9 mouse cellular contexts compared by ENCODE assay signal in the genomic region with DNA sequence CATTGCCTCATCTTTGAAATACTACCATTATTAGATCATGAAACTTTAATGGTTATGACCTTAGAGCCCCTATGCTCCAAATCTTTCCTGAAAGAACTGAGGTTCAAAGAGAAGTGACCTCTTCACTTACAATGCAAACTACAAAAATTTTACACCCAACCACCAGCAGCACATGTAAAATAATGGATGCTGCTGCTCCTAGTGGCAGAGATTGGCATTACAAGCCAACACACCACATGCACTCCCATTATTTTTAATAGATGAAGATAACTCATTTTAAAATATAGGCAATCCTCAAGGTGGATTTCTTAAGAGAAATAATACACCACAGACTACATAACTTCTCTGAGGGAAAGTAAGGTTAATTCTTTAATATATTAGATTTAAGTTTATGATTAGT. TPM values are rescaled to one million over a fixed set of nuclear protein-coding genes. Genes with fewer than 3 reads are reported as not detected.
DNase-seq lines count a peak whose midpoint lies in the region; ATAC-seq and TF ChIP-seq lines count a peak whose summit lies in the region.
"Had no signal": no experiment of that assay in that cellular context is flagged by ENCODE, and none has a peak within 500 bp of the region (broad histone marks: within the 10 kb centered on the region; RNA-seq: fewer than 3 reads in every experiment).

No protein-coding gene starts in this region.

- DNase-seq in heart, adult 2 months, result peak; percentile 21 to 46
- no peak for DNase-seq in heart, postnatal 25 days (ENCODE audit: low spot score)
- peak; percentile 4 to 39 for DNase-seq in urinary bladder, adult 18-20 months (ENCODE audit: low spot score in 2 of 2)
- no peak for DNase-seq in urinary bladder, postnatal 4 days (ENCODE audit: low spot score in 2 of 2)
- DNase-seq in cerebellum, adult 9-10 months, result peak; percentile 70
- peak; percentile 23 for DNase-seq in kidney, postnatal 0 days (ENCODE audit: low spot score)
- DNase-seq in lung, postnatal 14 days, result peak; percentile 66
- peak; percentile 15 to 40 for DNase-seq in urinary bladder, postnatal 36 days (ENCODE audit: low spot score in 2 of 2)

- H3K27me3 ChIP-seq in heart, adult 2 months (ENCODE audit: control insufficient read depth, insufficient read depth, low read length), result no peaks in the 10 kb centered on the region
- no peaks in the 10 kb centered on the region for H3K27me3 ChIP-seq in kidney, postnatal 0 days (ENCODE audit: insufficient read depth, low read length)

- H3K27ac ChIP-seq in heart, adult 2 months, result no peak overlapping the region
- H3K27ac ChIP-seq in kidney, postnatal 0 days, result no peak overlapping the region

- H3K9me3 ChIP-seq in kidney, postnatal 0 days (replicated peaks; ENCODE audit: low read length), result no peaks in the 10 kb centered on the region

- intact Hi-C loops in heart, adult 2 months (cut with DNase I), result loop anchor here (5.0 kb wide), 1 partner anchor 473 kb away; no protein-coding TSS in a partner anchor
- intact Hi-C loops in heart, postnatal 25 days (cut with DNase I), result no loop called here

- no peaks in the 10 kb centered on the region for H3K36me3 ChIP-seq in heart, adult 2 months (ENCODE audit: control insufficient read depth, insufficient read depth, low read length)
- no peaks in the 10 kb centered on the region for H3K36me3 ChIP-seq in kidney, postnatal 0 days (ENCODE audit: insufficient read depth, low read length)

- no peak for TF ChIP-seq EP300 in heart, adult 2 months (IDR thresholded peaks at IDR 0.05; ENCODE audit: insufficient read depth, low read depth, low read length)

- no peak for TF ChIP-seq POLR2A in heart, adult 2 months (IDR thresholded peaks at IDR 0.05; ENCODE audit: insufficient read depth, low read depth, low read length)

- H3K4me1 ChIP-seq in heart, adult 2 months (ENCODE audit: control insufficient read depth, insufficient read depth, low read length), result no peaks in the 10 kb centered on the region
- no peaks in the 10 kb centered on the region for H3K4me1 ChIP-seq in kidney, postnatal 0 days (replicated peaks; ENCODE audit: insufficient read depth, low read length)

- H3K79me2 ChIP-seq in heart, adult 2 months (replicated peaks; ENCODE audit: control insufficient read depth, insufficient read depth, low read length), result no peaks in the 10 kb centered on the region

- no peak overlapping the region for H3K4me3 ChIP-seq in heart, adult 2 months
- no peak overlapping the region for H3K4me3 ChIP-seq in kidney, postnatal 0 days (replicated peaks; ENCODE audit: low read depth, low read length)

- ATAC-seq in kidney, postnatal 0 days (replicated peaks; ENCODE audit: low FRiP score, low read depth), result no peak

- no peak overlapping the region for H3K4me2 ChIP-seq in kidney, postnatal 0 days (ENCODE audit: low read length)

- peak; percentile 98 for TF ChIP-seq CTCF in heart, adult 2 months (IDR thresholded peaks at IDR 0.05)
- peak; percentile 78 for TF ChIP-seq CTCF in kidney, postnatal 0 days (IDR thresholded peaks at IDR 0.05; ENCODE audit: low read depth)

- H3K9ac ChIP-seq in heart, adult 2 months (ENCODE audit: low read depth, low read length), result no peak overlapping the region
- H3K9ac ChIP-seq in kidney, postnatal 0 days (ENCODE audit: low read depth, low read length), result no peak overlapping the region

RNA-seq across cellular contexts. Expression of a gene that starts 31.2 kb away (rescaled TPM):
- total RNA-seq in heart, adult 2 months (2021), result 10 to 100 TPM; 49.8 to 54.1 TPM
- polyA plus RNA-seq in heart, adult 2 months (2012; rRNA removed), result 30.1 and 41.6 TPM in 2 replicates
- total RNA-seq in heart, postnatal 25 days (2021), result 10 to 100 TPM; 55.0 to 57.9 TPM
- polyA plus RNA-seq in kidney, postnatal 0 days (2015; fragmentation: Nextera tagmentation; extraction: Ambion mirVana), result 37.5 and 39.3 TPM in 2 replicates

RNA-seq across cellular contexts. Expression of a gene that starts 43.4 kb away (rescaled TPM):
- not detected for total RNA-seq in heart, adult 2 months (2021)
- 0.09 and 0.25 TPM in 2 replicates for polyA plus RNA-seq in heart, adult 2 months (2012; rRNA removed)
- total RNA-seq in heart, postnatal 25 days (2021), result under 1 TPM in 1 of 2 experiments, not detected in 1; 0.21 TPM
- polyA plus RNA-seq in kidney, postnatal 0 days (2015; fragmentation: Nextera tagmentation; extraction: Ambion mirVana), result 0.37 and 0.51 TPM in 2 replicates
- total RNA-seq: hematopoietic stem cell, adult 5-6 weeks had no signal

Comparison
In these comparisons a context has a peak if more than half of its experiments do, and no peak if none do; other contexts are left out.
1. DNase-seq: peak in heart, adult 2 months (2 of 2), urinary bladder, adult 18-20 months (2 of 2), cerebellum, adult 9-10 months (single experiment), kidney, postnatal 0 days (single experiment), lung, postnatal 14 days (single experiment) and urinary bladder, postnatal 36 days (2 of 2); none in heart, postnatal 25 days (single experiment) and urinary bladder, postnatal 4 days (0 of 2).